In genomic region chr2:73037266-73038046, GRCm38 (mm10) we compare ENCODE assay signal across 12 mouse cellular contexts. TPM values are rescaled to one million over a fixed set of nuclear protein-coding genes. Genes with fewer than 3 reads are reported as not detected.
DNase-seq lines count a peak whose midpoint lies in the region; ATAC-seq and TF ChIP-seq lines count a peak whose summit lies in the region.
"Had no signal": no experiment of that assay in that cellular context is flagged by ENCODE, and none has a peak within 500 bp of the region (broad histone marks: within the 10 kb centered on the region; RNA-seq: fewer than 3 reads in every experiment).

No protein-coding gene starts in this region.

- H3K27ac ChIP-seq in hindbrain, postnatal 0 days: peak overlapping the region; percentile 67; the same call in 1 of the 2 replicates
- no peak overlapping the region for H3K27ac ChIP-seq in midbrain, embryonic 13.5 days
- no peak overlapping the region for H3K27ac ChIP-seq in midbrain, embryonic 16.5 days (ENCODE audit: low read length)
- H3K27ac ChIP-seq: forebrain, embryonic 15.5 days; layer of hippocampus, adult 2 months had no signal

- no peak overlapping the region for H3K9ac ChIP-seq in hindbrain, postnatal 0 days (replicated peaks; ENCODE audit: low read length)
- no peak overlapping the region for H3K9ac ChIP-seq in midbrain, embryonic 13.5 days (replicated peaks)
- H3K9ac ChIP-seq in midbrain, embryonic 16.5 days (ENCODE audit: low read depth, low read length): no peak overlapping the region
- H3K9ac ChIP-seq: forebrain, embryonic 15.5 days had no signal

- H3K27me3 ChIP-seq in hindbrain, postnatal 0 days (ENCODE audit: insufficient read depth, low read length): no peaks in the 10 kb centered on the region
- H3K27me3 ChIP-seq in megakaryocyte, embryonic 14.5 days (replicated peaks): peaks cover 4% of the 10 kb centered on the region
- H3K27me3 ChIP-seq in midbrain, embryonic 13.5 days: no peaks in the 10 kb centered on the region
- no peaks in the 10 kb centered on the region for H3K27me3 ChIP-seq in midbrain, embryonic 16.5 days (ENCODE audit: control insufficient read depth, insufficient read depth, low read depth, low read length)
- H3K27me3 ChIP-seq: forebrain, embryonic 15.5 days had no signal

- 67% methylated on average over 13 of the region's 13 CpGs for WGBS in hindbrain, postnatal 0 days
- 66% methylated on average over 13 of the region's 13 CpGs for WGBS in midbrain, embryonic 13.5 days
- 62% methylated on average over 13 of the region's 13 CpGs for WGBS in midbrain, embryonic 16.5 days

- no peaks in the 10 kb centered on the region for H3K9me3 ChIP-seq in hindbrain, postnatal 0 days (ENCODE audit: low read length)
- no peaks in the 10 kb centered on the region for H3K9me3 ChIP-seq in megakaryocyte, embryonic 14.5 days
- H3K9me3 ChIP-seq in midbrain, embryonic 13.5 days: no peaks in the 10 kb centered on the region
- H3K9me3 ChIP-seq in midbrain, embryonic 16.5 days (replicated peaks; ENCODE audit: control insufficient read depth, low read length, poor library complexity, severe bottlenecking): no peaks in the 10 kb centered on the region
- H3K9me3 ChIP-seq: forebrain, embryonic 15.5 days had no signal

- no peak overlapping the region for H3K4me3 ChIP-seq in hindbrain, postnatal 0 days (ENCODE audit: low read length)
- H3K4me3 ChIP-seq in megakaryocyte, embryonic 14.5 days (replicated peaks): peak overlapping the region; percentile 74
- H3K4me3 ChIP-seq in midbrain, embryonic 13.5 days (replicated peaks): no peak overlapping the region
- H3K4me3 ChIP-seq in midbrain, embryonic 16.5 days (ENCODE audit: low read depth, low read length): no peak overlapping the region
- H3K4me3 ChIP-seq: layer of hippocampus, adult 2 months had no signal

- DNase-seq in heart, adult 11 months: peak; percentile 94
- DNase-seq in heart, adult 8-10 months (ENCODE audit: low spot score): no peak
- DNase-seq in hindbrain, postnatal 0 days (ENCODE audit: low spot score): no peak
- DNase-seq in adrenal gland, adult 2 months: no peak
- DNase-seq: thymus, postnatal 4 days had no signal

- TF ChIP-seq CTCF in hindbrain, postnatal 0 days (IDR thresholded peaks at IDR 0.05; ENCODE audit: low read depth): no peak

- no peaks in the 10 kb centered on the region for H3K36me3 ChIP-seq in hindbrain, postnatal 0 days (ENCODE audit: insufficient read depth, low read length)
- H3K36me3 ChIP-seq in megakaryocyte, embryonic 14.5 days (replicated peaks; ENCODE audit: low read length): no peaks in the 10 kb centered on the region
- no peaks in the 10 kb centered on the region for H3K36me3 ChIP-seq in midbrain, embryonic 13.5 days
- no peaks in the 10 kb centered on the region for H3K36me3 ChIP-seq in midbrain, embryonic 16.5 days (ENCODE audit: control insufficient read depth, insufficient read depth, low read length)
- H3K36me3 ChIP-seq: forebrain, embryonic 15.5 days had no signal

- ATAC-seq in common myeloid progenitor, adult 5-6 weeks (replicated peaks; ENCODE audit: low read depth, poor library complexity, severe bottlenecking): peak; percentile 61
- ATAC-seq in hindbrain, postnatal 0 days: no peak
- no peak for ATAC-seq in midbrain, embryonic 13.5 days
- ATAC-seq in midbrain, embryonic 16.5 days: no peak

- H3K4me2 ChIP-seq in hindbrain, postnatal 0 days (ENCODE audit: low read depth, low read length): no peak overlapping the region
- no peak overlapping the region for H3K4me2 ChIP-seq in midbrain, embryonic 13.5 days (replicated peaks)
- H3K4me2 ChIP-seq in midbrain, embryonic 16.5 days (ENCODE audit: low read length): no peak overlapping the region

- H3K4me1 ChIP-seq in hindbrain, postnatal 0 days (ENCODE audit: insufficient read depth, low read length): peaks cover 4% of the 10 kb centered on the region
- peaks cover 18% of the 10 kb centered on the region for H3K4me1 ChIP-seq in megakaryocyte, embryonic 14.5 days
- peaks cover 5% of the 10 kb centered on the region for H3K4me1 ChIP-seq in midbrain, embryonic 13.5 days (replicated peaks)
- H3K4me1 ChIP-seq in midbrain, embryonic 16.5 days (ENCODE audit: control insufficient read depth, insufficient read depth, low read length): no peaks in the 10 kb centered on the region

RNA-seq across cellular contexts. Expression of gene Gm11084, which starts 50.9 kb away (rescaled TPM):
- total RNA-seq in heart, adult 8-10 months (2022): not detected
- not detected in 2 replicates for total RNA-seq in common myeloid progenitor, adult 5-6 weeks (2017)
- total RNA-seq in hindbrain, postnatal 0 days (2014; rRNA removed): not detected in 2 replicates
- polyA plus RNA-seq in hindbrain, postnatal 0 days (2015; fragmentation: Nextera tagmentation; extraction: Ambion mirVana): not detected in 2 replicates
- not detected in 2 replicates for polyA plus RNA-seq in megakaryocyte, embryonic 14.5 days (2012; ENCODE audit: insufficient read depth, low replicate concordance)
- total RNA-seq in adrenal gland, adult 2 months (2021): not detected
- not detected in 2 replicates for polyA plus RNA-seq in adrenal gland, adult 2 months (2012; rRNA removed)
- polyA plus RNA-seq in midbrain, embryonic 13.5 days (2015; fragmentation: Nextera tagmentation; extraction: Ambion mirVana): not detected in 2 replicates
- polyA plus RNA-seq in midbrain, embryonic 16.5 days (2015; fragmentation: Nextera tagmentation; extraction: Ambion mirVana): not detected in 2 replicates
- total RNA-seq: layer of hippocampus, adult 2 months had no signal
- polyA plus RNA-seq: C2C12; forebrain, embryonic 15.5 days had no signal

RNA-seq across cellular contexts. Expression of gene Sp3, which starts 57.2 kb away (rescaled TPM):
- total RNA-seq in heart, adult 8-10 months (2022): 10 to 100 TPM; 31.0 to 34.0 (median 32.0) TPM
- 109 and 139 TPM in 2 replicates for total RNA-seq in common myeloid progenitor, adult 5-6 weeks (2017)
- total RNA-seq in hindbrain, postnatal 0 days (2014; rRNA removed): 62.1 and 91.4 TPM in 2 replicates
- polyA plus RNA-seq in hindbrain, postnatal 0 days (2015; fragmentation: Nextera tagmentation; extraction: Ambion mirVana): 24.6 and 25.5 TPM in 2 replicates
- 2.3 and 2.5 TPM in 2 replicates for polyA plus RNA-seq in megakaryocyte, embryonic 14.5 days (2012; ENCODE audit: insufficient read depth, low replicate concordance)
- total RNA-seq in adrenal gland, adult 2 months (2021): 10 to 100 TPM; 53.8 to 62.2 TPM
- 12.0 and 12.1 TPM in 2 replicates for polyA plus RNA-seq in adrenal gland, adult 2 months (2012; rRNA removed)
- 53.2 and 56.1 TPM in 2 replicates for polyA plus RNA-seq in midbrain, embryonic 13.5 days (2015; fragmentation: Nextera tagmentation; extraction: Ambion mirVana)
- polyA plus RNA-seq in midbrain, embryonic 16.5 days (2015; fragmentation: Nextera tagmentation; extraction: Ambion mirVana): 31.1 and 37.7 TPM in 2 replicates
